Mouse (Mus musculus) liver, adult (tissue): ENCODE measurements around the gene Gimap9.
A peak's percentile ranks its signal among the peaks of the same experiment; 100 is the strongest.

Source experiments
- GATA4 ChIP-seq: IDR thresholded peaks from 2 replicates; pipeline ENCODE4 v1.6.1; 2014; ENCODE audit warnings: mild to moderate bottlenecking, low read length; ENCODE audit not compliant: insufficient replicate concordance

Gene Gimap9

DNA sequence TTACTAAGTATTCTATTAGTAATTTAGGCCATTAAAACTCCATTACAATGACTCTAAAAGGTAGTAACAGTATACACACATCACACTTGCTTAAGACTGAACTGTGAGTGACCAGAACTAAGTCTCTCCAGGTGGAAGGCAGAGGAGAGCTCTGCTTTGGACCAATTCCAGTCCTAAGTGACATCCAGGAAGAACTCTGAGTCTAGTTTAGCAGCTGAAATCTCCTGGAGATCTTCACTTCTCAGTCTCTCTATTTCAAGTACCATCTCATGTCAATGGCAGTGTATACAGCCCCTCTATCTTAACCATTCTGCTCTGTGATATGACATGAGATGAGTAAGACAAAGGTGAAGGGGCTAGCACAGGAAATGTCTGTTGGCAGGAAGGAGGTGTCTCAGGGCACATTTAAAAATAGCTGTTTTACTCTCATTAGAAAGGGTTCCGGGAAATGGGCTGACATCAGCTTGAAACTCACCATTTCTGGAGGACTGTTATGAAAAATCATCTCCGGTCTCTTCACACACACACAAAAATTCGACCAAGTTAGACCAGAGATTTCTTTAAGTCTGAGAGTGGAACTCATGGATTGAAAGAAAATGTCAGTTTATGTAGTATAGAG lies 5.7 kb downstream of the Gimap9 start:
- TF ChIP-seq GATA4, result peak; percentile 37; the same call in 1 of the 2 replicates

GRCm38 (mm10) chr6:48682271-48682670 lies 6.3 kb downstream of the Gimap9 start:
- no peak for TF ChIP-seq GATA4

- no peak for TF ChIP-seq GATA4
Observed at GRCm38 (mm10) chr6:48684319-48684718, 8.4 kb downstream of the Gimap9 start, which contains the start of gene Gimap4. Gimap4 (plus strand) TSS chr6:48684549.

- TF ChIP-seq GATA4, result 0 out of 2 replicates have a peak, but pooled peaks have one; percentile 13
Observed at GRCm38 (mm10) chr6:48684806-48685205, 8.9 kb downstream of the Gimap9 start.

GRCm38 (mm10) chr6:48685251-48685650 lies 9.3 kb downstream of the Gimap9 start:
- no peak for TF ChIP-seq GATA4

- no peak for TF ChIP-seq GATA4
Observed at GRCm38 (mm10) chr6:48685694-48686665, 10.1 kb downstream of the Gimap9 start.

- TF ChIP-seq GATA4, result no peak
Observed at GRCm38 (mm10) chr6:48687077-48687476, 11.1 kb downstream of the Gimap9 start.

- TF ChIP-seq GATA4, result 0 out of 2 replicates have a peak, but pooled peaks have one; percentile 38
Observed at GRCm38 (mm10) chr6:48689320-48689719, 13.4 kb downstream of the Gimap9 start.

- no peak for TF ChIP-seq GATA4
Observed at GRCm38 (mm10) chr6:48692962-48693361, 17.0 kb downstream of the Gimap9 start.

GRCm38 (mm10) chr6:48696830-48697554 lies 21.1 kb downstream of the Gimap9 start:
- no peak for TF ChIP-seq GATA4

GRCm38 (mm10) chr6:48697555-48697930 lies 21.6 kb downstream of the Gimap9 start:
- TF ChIP-seq GATA4, result no peak

DNA sequence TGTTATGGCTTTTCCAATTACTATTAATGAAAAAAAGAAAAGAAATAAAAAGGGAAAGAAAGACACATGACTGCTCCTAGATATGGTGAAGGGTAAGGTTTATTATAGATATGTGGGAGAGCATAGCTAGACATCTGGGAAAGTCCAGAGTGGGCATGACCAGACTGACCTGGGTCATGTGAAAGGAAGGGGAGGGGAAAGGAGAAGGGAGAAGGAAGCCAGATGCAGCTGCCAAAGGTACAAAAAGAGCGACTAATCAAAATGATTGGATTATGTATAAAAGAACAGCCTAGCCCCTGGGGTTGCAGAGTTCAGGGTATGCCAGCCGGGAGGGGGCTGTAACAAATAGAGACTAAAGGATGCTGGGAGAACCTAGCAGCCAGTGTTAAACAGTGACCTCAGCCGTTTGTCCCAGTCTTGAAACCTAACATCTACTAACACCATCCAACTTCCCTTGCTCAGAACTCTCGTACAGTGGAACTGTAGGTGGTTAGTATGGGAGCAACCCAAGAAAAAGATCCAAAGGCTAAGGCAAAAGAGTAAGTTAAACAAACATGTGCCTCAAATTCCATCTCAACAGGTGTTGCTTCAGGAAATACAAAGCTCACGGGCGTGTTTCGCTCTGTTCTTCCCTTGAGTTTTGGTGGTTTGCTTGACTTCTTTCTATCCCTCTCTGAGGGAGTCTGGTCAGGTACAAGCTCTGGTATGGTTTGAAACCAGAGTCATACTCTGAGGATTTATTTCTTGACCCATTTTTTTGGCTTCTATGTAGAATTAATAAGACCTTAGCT lies 22.3 kb downstream of the Gimap9 start:
- no peak for TF ChIP-seq GATA4

DNA sequence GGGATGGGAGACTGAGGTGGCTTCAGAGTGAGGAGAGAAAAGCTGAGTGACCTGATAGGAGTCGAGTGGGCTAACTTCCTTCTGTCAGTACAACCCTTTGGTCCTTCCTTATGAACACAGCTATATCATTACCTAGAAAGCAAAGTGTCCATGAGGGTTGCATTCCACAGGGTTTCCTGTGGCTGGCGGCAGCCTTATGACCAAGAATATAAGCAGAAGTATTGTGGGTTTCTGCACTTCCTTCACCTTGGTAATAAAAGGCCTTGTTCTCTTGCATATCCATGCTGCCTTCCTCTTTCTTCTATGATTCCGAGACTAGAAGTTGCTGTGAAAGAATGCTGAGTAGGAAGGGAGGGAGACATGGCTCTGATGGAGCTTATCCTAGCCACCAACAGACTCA lies 23.0 kb downstream of the Gimap9 start:
- TF ChIP-seq GATA4, result no peak

DNA sequence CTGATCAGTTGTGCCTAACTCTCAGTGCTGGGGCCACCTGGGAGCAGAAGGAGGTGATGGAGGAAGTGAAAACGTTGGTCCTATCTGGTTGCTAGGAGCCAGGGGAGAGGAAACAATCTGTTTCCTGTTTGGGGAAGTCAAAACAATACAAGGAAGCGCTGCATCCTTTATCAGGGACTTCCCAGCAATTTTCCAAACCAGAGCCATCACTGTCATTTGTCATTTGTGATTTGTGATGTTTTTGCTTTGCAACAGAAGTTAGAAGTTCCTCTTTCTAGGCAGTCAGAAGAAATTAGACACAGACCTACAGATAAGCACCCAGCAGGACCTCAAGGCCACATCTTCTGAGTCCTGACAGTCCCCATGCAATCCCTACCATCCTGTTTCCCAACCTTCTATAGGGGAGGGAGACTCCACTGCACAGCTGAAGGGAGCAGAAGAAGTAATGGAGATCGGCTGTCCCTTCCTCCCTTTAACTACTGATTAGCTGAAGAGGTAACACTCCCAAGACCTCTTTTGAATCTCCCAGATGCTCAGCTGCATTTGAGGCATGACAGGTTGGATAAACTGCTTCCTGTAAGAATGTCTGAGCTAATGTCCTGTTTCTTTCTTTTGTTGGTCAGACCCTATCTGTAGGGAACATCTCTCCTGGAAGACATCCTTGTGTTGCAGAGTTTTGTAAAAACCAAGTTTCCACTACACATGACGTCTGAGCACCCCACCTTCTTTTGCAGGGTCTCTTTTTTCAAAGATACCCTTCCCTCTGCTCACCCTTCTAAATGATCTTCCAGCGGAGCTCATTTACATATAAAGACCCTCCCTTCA lies 24.5 kb downstream of the Gimap9 start:
- TF ChIP-seq GATA4, result peak; percentile 88
